Mouse (Mus musculus) left cerebral cortex, adult 2 months (tissue): ENCODE measurements around the gene Isg15. TPM values are rescaled to one million over a fixed set of nuclear protein-coding genes. Genes with fewer than 3 reads are reported as not detected.
A peak's percentile ranks its signal among the peaks of the same experiment; 100 is the strongest.
"Not testable (repeated sequence)": the region's sequence is repeated elsewhere in the genome, so short reads cannot be mapped to it uniquely, and the experiment has no call there.

Experiments used
- DNase-seq, 2 experiments: peaks; one replicate each; pipeline ENCODE4 v3.0.0; 2021 to 2022; ENCODE audit warnings: low spot score in 2 of 2, mixed read lengths in 1 of 2; ENCODE audit errors: extremely low spot score in 1 of 2
- H3K27ac ChIP-seq: fragments of 200-600 bp; 2 replicates; pipeline ENCODE4 v1.8.1; 2022
- H3K4me3 ChIP-seq: fragments of 200-600 bp; 2 replicates; pipeline ENCODE4 v1.8.1; 2022
- CTCF ChIP-seq: fragments of 200-600 bp; IDR thresholded peaks from 2 replicates; pipeline ENCODE4 v1.8.1; 2022; ENCODE audit warnings: antibody characterized with exemption, mild to moderate bottlenecking, moderate library complexity
- intact Hi-C: fragments of 180-260 bp; cut with DNase I; formaldehyde crosslinking; loops from one replicate; pipeline ENCODE4 v1.15.1; 2025
- microRNA-seq, 2 experiments: library from miRNA; unstranded; fragments of <30 nt; microRNA quantifications; one replicate each; pipeline ENCODE4 v1.2.0; 2021
- total RNA-seq, 2 experiments: library from RNA; stranded (reverse); gene quantifications; 2 replicates each; pipeline ENCODE4 v1.2.3; 2021

Isg15 gene
- total RNA-seq, 2 experiments from 2014 or later, result 1.1 to 1.5 TPM

- TF ChIP-seq CTCF, result no peak
- DNase-seq, result peak in 1 of 2 experiments; percentile 34
- intact Hi-C loops, result loop anchor here (5.0 kb wide), 1 partner anchor 47 kb away; the partner anchor contains the start of gene Plekhn1
- Histone ChIP-seq H3K4me3 (peak overlapping the region; percentile 66), H3K27ac (peak overlapping the region; percentile 92)
Observed at GRCm38 (mm10) chr4:156185456-156185949, 15.1 kb downstream of the Isg15 start.

DNA sequence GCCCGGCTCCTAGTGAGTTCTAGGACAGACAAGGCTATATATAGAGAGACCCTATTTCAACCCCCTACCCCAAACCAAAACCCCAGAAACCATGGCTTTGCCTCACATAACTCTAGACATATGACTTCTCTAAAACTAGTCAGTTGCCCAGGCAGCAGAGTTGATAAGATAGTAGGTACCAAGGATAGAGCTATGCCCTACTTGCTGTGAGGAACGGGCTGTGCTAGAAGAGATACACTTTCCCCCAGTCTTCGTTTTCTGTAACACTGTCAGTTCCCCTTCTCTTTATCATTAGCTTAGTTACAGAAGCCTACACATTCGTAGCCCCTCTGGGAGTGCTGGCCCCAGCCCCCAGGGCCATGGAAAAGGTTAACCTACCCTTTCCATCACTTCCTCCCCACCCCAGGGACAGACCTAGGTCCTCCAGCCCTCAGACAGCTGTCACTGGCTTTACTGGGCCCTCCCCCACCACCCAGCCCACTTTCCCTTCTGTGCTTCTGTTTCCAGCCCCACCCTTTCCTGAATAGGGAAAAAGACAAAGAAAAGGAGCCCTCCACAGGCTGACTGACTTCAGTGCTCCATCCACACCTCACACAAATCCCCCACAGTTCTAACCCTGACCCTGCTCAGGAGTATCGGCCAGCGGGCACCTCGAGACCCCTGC lies 16.2 kb downstream of the Isg15 start:
- no peak for DNase-seq
- peak overlapping the region; percentile 66 for H3K4me3 ChIP-seq
- peak overlapping the region; percentile 92 for H3K27ac ChIP-seq
- TF ChIP-seq CTCF, result no peak
- intact Hi-C loops, result no loop called here

DNA sequence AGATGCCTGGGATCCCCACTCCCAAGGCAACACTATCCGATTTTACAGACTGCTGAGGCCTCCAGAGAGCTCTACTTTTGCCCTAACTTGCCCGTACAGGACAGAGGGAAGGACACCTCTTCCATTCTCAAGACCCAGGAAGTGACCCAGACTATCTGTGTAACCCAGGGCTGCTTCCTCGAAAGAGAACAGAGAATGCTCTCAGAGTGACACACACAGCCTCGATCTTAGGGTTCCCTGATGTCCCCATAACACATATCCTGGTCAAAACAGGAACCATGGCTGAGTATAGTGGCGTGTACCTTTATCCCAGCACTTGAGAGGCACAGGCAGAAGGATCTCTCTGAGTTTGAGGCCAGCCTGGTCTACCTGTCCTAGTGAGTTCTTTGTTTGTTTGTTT lies 16.9 kb downstream of the Isg15 start:
- no peak for DNase-seq
- no peak for TF ChIP-seq CTCF
- H3K27ac ChIP-seq, result no peak overlapping the region
- intact Hi-C loops, result no loop called here
- H3K4me3 ChIP-seq, result peak overlapping the region; percentile 66

GRCm38 (mm10) chr4:156177630-156178029 lies 23.0 kb downstream of the Isg15 start:
- intact Hi-C loops, result no loop called here
- TF ChIP-seq CTCF, result no peak
- H3K27ac ChIP-seq, result no peak overlapping the region
- no peak for DNase-seq
- H3K4me3 ChIP-seq, result no peak overlapping the region

DNA sequence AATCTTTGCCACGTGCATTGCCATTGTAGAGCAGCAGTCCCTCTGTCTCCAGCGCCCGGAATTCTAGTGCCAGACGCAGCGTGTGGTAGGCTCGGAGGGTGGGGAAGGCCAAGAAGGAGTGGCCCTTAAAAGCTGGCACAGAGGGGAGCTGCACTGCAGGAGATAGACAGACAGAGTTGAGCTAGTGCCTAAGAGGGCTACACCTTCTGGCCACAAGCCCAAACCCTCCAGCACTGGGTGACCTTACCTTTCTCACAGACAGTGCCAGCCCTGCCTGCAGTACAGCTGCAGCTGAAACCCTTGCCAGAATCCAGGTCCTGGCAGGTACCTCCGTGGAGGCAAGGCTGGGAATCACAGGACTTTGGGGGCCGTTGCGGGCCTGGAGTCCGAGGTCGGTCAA lies 28.8 kb downstream of the Isg15 start:
- Histone ChIP-seq H3K27ac (no peak overlapping the region), H3K4me3 (no peak overlapping the region)
- no peak for TF ChIP-seq CTCF
- DNase-seq, result no peak
- intact Hi-C loops, result no loop called here

- Histone ChIP-seq H3K27ac (no peak overlapping the region), H3K4me3 (no peak overlapping the region)
- TF ChIP-seq CTCF, result no peak
- no peak for DNase-seq
- intact Hi-C loops, result no loop called here
Observed at GRCm38 (mm10) chr4:156169129-156169528, 31.5 kb downstream of the Isg15 start.

DNA sequence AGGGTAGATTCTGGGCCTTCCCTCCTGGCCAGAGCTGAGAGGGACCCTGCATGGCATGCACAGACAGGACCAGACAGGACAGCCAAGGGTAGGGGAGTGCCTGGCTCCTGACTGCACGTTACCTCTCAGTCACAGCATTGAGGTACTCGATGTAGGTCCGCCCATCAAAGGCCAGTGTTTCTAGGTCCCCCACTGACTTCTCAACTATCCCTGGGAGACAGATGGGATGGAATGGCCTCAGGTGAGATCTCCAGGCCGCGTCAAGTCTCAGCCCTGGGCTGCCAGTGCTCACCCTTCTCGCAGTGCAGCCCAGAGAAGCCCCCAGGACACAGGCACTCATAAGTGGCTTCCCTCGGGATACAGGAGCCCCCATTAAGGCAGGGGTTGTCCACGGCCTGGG lies 32.0 kb downstream of the Isg15 start:
- no peak for TF ChIP-seq CTCF
- intact Hi-C loops, result no loop called here
- H3K4me3 ChIP-seq, result no peak overlapping the region
- DNase-seq, result no peak
- no peak overlapping the region for H3K27ac ChIP-seq

GRCm38 (mm10) chr4:156166477-156166876 lies 34.1 kb downstream of the Isg15 start:
- DNase-seq, result peak in 1 of 2 experiments; percentile 7
- TF ChIP-seq CTCF, result peak; percentile 10; the same call in 1 of the 2 replicates
- intact Hi-C loops, result no loop called here
- Histone ChIP-seq H3K27ac (no peak overlapping the region), H3K4me3 (no peak overlapping the region)

- no peak overlapping the region for H3K27ac ChIP-seq
- TF ChIP-seq CTCF, result no peak
- no peak overlapping the region for H3K4me3 ChIP-seq
- peak in 1 of 2 experiments; percentile 3 for DNase-seq
- intact Hi-C loops, result no loop called here
Observed at GRCm38 (mm10) chr4:156154771-156155170, 45.8 kb downstream of the Isg15 start.

- intact Hi-C loops, H3K27ac ChIP-seq, H3K4me3 ChIP-seq: not testable (repeated sequence)
- DNase-seq, result peak in 1 of 2 experiments; percentile 1
Observed at GRCm38 (mm10) chr4:156150887-156151286, 49.7 kb downstream of the Isg15 start.

Small RNA genes lying within 50 kb of the gene (microRNA-seq; reads per million reads assigned to microRNA genes)
- 3.4 to 4.5 reads per million in 2 experiments for gene Mir7658

Other genes starting within 250 kb of the Isg15 start
- gene C1qtnf12, start 238.5 kb downstream of the Isg15 start, total RNA-seq, result 10 to 100 TPM; 18.9 to 19.7 TPM
- 10 to 100 TPM in 1 of 2 experiments, 1 to 10 TPM in 1; 9.1 to 10.8 TPM for gene B3galt6, start 208.2 kb downstream of the Isg15 start, total RNA-seq
- 100 to 1,000 TPM; 187 to 193 TPM for gene Sdf4, start 207.9 kb downstream of the Isg15 start, total RNA-seq
- 1 to 10 TPM; 1.7 to 2.4 TPM for gene Tnfrsf4, start 187.0 kb downstream of the Isg15 start, total RNA-seq
- gene Tnfrsf18, start 174.7 kb downstream of the Isg15 start, total RNA-seq, result not detected
- under 1 TPM in 1 of 2 experiments, not detected in 1; 0.79 TPM for gene Ttll10, start 141.4 kb downstream of the Isg15 start, total RNA-seq
- 10 to 100 TPM; 30.7 to 34.7 TPM for gene 9430015G10Rik, start 90.8 kb downstream of the Isg15 start, total RNA-seq
- 1 to 10 TPM in 1 of 2 experiments, under 1 TPM in 1; 0.95 to 1.3 TPM for gene Rnf223, start 70.3 kb downstream of the Isg15 start, total RNA-seq
- 100 to 1,000 TPM; 142 to 147 TPM for gene Agrn, start 3.3 kb downstream of the Isg15 start, total RNA-seq
- 1 to 10 TPM; 6.4 to 6.6 TPM for gene AW011738, start 2.5 kb upstream of the Isg15 start, total RNA-seq
- gene Perm1, start 15.1 kb upstream of the Isg15 start, total RNA-seq, result under 1 TPM; 0.25 to 0.30 TPM
- gene Plekhn1, start 34.0 kb upstream of the Isg15 start, total RNA-seq, result 10 to 100 TPM; 39.6 to 39.8 TPM
- gene Noc2l, start 35.2 kb upstream of the Isg15 start, total RNA-seq, result 10 to 100 TPM; 73.5 to 76.6 TPM
- 1 to 10 TPM; 5.3 to 6.3 TPM for gene Samd11, start 54.8 kb upstream of the Isg15 start, total RNA-seq
- not detected for gene Vmn2r-ps159, start 130.3 kb upstream of the Isg15 start, total RNA-seq